Mouse (Mus musculus) midbrain, embryonic 16.5 days (tissue): Measurements from ENCODE around the gene Adad1. TPM values are rescaled to one million over a fixed set of nuclear protein-coding genes. Genes with fewer than 3 reads are reported as not detected.

ENCODE experiments used
- ATAC-seq: fragments of 200-750 bp; cut with Nextera tagmentation; 2 replicates; pipeline ENCODE4 v1.8.0; 2017; ENCODE audit warnings: moderate TSS enrichment
- H3K27ac ChIP-seq: fragments of 300-500 bp; sonication (generic); 2 replicates; pipeline ENCODE4 v1.5.1; 2014; ENCODE audit warnings: mild to moderate bottlenecking, low read length, mixed read lengths
- H3K27me3 ChIP-seq: fragments of 300-500 bp; sonication (generic); 2 replicates; pipeline ENCODE4 v1.6.1; 2014; ENCODE audit warnings: low read depth, low read length, mixed read lengths; ENCODE audit not compliant: control insufficient read depth, insufficient read depth
- H3K36me3 ChIP-seq: fragments of 300-500 bp; sonication (generic); 2 replicates; pipeline ENCODE4 v1.6.1; 2014; ENCODE audit warnings: mild to moderate bottlenecking, low read length, moderate library complexity, mixed read lengths; ENCODE audit not compliant: control insufficient read depth, insufficient read depth
- H3K4me1 ChIP-seq: fragments of 300-500 bp; sonication (generic); 2 replicates; pipeline ENCODE4 v1.6.1; 2014; ENCODE audit warnings: mild to moderate bottlenecking, low read length, mixed read lengths; ENCODE audit not compliant: control insufficient read depth, insufficient read depth
- H3K4me2 ChIP-seq: fragments of 300-500 bp; sonication (generic); 2 replicates; pipeline ENCODE4 v1.6.1; 2014; ENCODE audit warnings: mild to moderate bottlenecking, low read length, mixed read lengths
- H3K4me3 ChIP-seq: fragments of 300-500 bp; sonication (generic); 2 replicates; pipeline ENCODE4 v1.5.1; 2014; ENCODE audit warnings: low read depth, mild to moderate bottlenecking, low read length, moderate library complexity, mixed read lengths
- H3K9ac ChIP-seq: fragments of 300-500 bp; sonication (generic); 2 replicates; pipeline ENCODE4 v1.6.1; 2014; ENCODE audit warnings: low read depth, low read length, mixed read lengths
- H3K9me3 ChIP-seq: fragments of 300-500 bp; sonication (generic); replicated peaks from 2 replicates; pipeline ENCODE4 v1.6.1; 2014; ENCODE audit warnings: mild to moderate bottlenecking, low read length, mixed read lengths; ENCODE audit not compliant: control insufficient read depth, poor library complexity, severe bottlenecking
- WGBS: fragments of 180-500 bp; shearing (Covaris S2); extraction: QIAGEN DNeasy Blood & Tissue Kit; methylation state at CpG from one replicate; pipeline ENCODE4 v1.1.7; 2014; 5-methylcytosine and 5-hydroxymethylcytosine counted together
- polyA plus RNA-seq: library from polyadenylated mRNA; unstranded; fragments of >200 nt; fragmentation: Nextera tagmentation; extraction: Ambion mirVana; gene quantifications from 2 replicates; pipeline ENCODE4 v1.2.1, GENCODE M21; 2015

The Adad1 gene
- polyA plus RNA-seq, 1 experiment from 2014 or later, result 0.19 TPM

- Histone ChIP-seq H3K36me3 (no peaks in the 10 kb centered on the region), H3K27ac (no peak overlapping the region), H3K4me3 (no peak overlapping the region), H3K9ac (no peak overlapping the region), H3K4me2 (no peak overlapping the region), H3K9me3 (no peaks in the 10 kb centered on the region), H3K4me1 (no peaks in the 10 kb centered on the region), H3K27me3 (no peaks in the 10 kb centered on the region)
- ATAC-seq, result no peak
- WGBS, result 62% methylated on average over 4 of the region's 4 CpGs
Measured at GRCm38 (mm10) chr3:37128269-37128668, 64.9 kb downstream of the Adad1 start.

DNA sequence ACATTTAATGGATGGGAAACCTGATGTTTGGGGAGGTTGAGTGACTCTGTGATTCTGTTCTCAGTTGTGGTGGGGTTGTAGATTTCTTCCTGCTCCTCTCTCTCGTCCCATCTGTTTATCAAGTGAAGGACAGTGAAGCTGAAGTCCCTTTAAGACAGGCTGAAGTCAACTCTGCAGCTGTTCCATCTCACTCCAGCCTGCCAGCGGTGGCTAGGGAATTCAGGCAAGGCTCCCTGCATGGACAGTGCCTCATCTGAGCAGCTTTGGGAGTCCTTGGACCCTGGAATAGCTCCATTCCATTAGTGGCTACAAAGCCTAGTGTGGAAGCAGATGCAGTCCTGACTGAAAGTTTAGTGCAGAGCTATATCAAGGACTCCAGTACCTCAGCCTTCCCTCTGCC is 65.7 kb downstream of the Adad1 start:
- H3K27ac ChIP-seq, result no peak overlapping the region
- no peaks in the 10 kb centered on the region for H3K27me3 ChIP-seq
- H3K4me2 ChIP-seq, result no peak overlapping the region
- no peaks in the 10 kb centered on the region for H3K9me3 ChIP-seq
- 69% methylated on average over 2 of the region's 2 CpGs for WGBS
- H3K36me3 ChIP-seq, result no peaks in the 10 kb centered on the region
- ATAC-seq, result no peak
- no peak overlapping the region for H3K9ac ChIP-seq
- H3K4me1 ChIP-seq, result no peaks in the 10 kb centered on the region
- no peak overlapping the region for H3K4me3 ChIP-seq

DNA sequence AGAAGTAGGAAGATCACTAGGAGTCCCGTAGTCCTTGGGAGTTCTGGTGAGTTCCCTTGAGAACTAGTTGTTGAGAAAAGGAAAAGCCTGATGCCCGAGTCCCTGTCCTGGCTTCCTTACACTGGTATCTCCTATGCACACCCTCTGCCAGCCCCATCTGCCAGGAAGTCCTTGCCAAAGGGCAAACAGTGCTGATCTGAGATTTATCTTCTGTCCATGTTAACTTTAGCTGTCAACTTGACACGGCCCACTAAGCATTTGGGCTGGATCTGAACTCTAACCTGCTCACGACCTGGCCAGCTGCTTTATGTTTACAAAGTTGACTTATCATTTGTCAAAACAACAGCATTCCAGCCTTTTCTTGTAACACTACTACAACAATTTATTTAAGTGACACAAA is 73.9 kb downstream of the Adad1 start:
- ATAC-seq, result no peak
- no peak overlapping the region for H3K9ac ChIP-seq
- 78% methylated on average over 4 of the region's 4 CpGs for WGBS

GRCm38 (mm10) chr3:37139192-37139591 is 75.9 kb downstream of the Adad1 start:
- WGBS, result 79% methylated on average over 3 of the region's 3 CpGs
- no peak overlapping the region for H3K9ac ChIP-seq
- no peak overlapping the region for H3K27ac ChIP-seq
- H3K36me3 ChIP-seq, result no peaks in the 10 kb centered on the region
- no peaks in the 10 kb centered on the region for H3K4me1 ChIP-seq
- no peak for ATAC-seq
- H3K4me2 ChIP-seq, result no peak overlapping the region
- no peak overlapping the region for H3K4me3 ChIP-seq
- no peaks in the 10 kb centered on the region for H3K27me3 ChIP-seq
- H3K9me3 ChIP-seq, result no peaks in the 10 kb centered on the region

More for the DNA sequence above, 73.9 kb downstream of the Adad1 start:
- Histone ChIP-seq H3K36me3 (no peaks in the 10 kb centered on the region), H3K27me3 (no peaks in the 10 kb centered on the region), H3K27ac (no peak overlapping the region), H3K4me1 (no peaks in the 10 kb centered on the region), H3K9me3 (no peaks in the 10 kb centered on the region), H3K4me2 (no peak overlapping the region), H3K4me3 (no peak overlapping the region)

DNA sequence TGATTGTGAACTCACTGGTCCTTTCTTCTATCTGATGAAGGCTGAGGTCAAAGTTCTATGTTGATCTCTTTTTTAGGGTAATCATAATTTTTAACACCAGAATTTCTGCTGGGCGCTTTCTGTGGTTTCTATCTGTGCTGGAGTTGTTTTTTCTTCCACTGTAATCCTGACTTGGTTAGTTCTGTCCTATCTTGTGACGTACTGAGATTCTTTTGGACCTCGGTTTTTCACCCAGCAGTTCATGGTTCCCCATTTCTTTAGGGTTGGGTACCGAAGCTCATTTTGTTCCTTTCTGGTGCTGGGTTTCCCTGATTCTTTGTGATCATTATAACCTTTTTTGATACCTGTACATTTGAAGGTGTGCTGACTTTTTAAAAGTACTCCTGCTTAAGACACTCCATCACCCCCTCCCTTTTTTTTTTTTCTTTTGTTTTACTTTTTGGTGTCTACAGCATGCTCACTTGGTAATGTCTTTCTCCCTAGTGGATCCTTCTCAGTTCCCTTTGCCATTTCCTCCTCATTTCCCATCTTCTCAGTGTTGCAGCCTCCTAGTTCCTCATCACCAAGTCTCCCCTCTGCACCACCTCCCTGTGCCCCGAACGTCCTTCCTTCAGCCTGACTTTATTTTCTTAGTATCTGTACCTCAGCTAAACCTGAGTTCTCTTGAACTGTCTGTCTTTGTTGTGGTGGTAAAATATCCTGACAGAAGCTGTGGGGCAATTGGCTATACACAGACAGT is 77.0 kb downstream of the Adad1 start:
- ATAC-seq, result no peak

GRCm38 (mm10) chr3:37141827-37142226 is 78.5 kb downstream of the Adad1 start:
- no peaks in the 10 kb centered on the region for H3K4me1 ChIP-seq
- WGBS, result 93% methylated on average over 2 of the region's 2 CpGs
- H3K27ac ChIP-seq, result no peak overlapping the region
- no peak overlapping the region for H3K4me3 ChIP-seq
- H3K9me3 ChIP-seq, result no peaks in the 10 kb centered on the region
- H3K36me3 ChIP-seq, result no peaks in the 10 kb centered on the region
- no peak overlapping the region for H3K9ac ChIP-seq
- no peaks in the 10 kb centered on the region for H3K27me3 ChIP-seq
- H3K4me2 ChIP-seq, result no peak overlapping the region
- no peak for ATAC-seq

More for the DNA sequence above, 77.0 kb downstream of the Adad1 start:
- no peaks in the 10 kb centered on the region for H3K4me1 ChIP-seq
- no peaks in the 10 kb centered on the region for H3K27me3 ChIP-seq
- H3K4me2 ChIP-seq, result no peak overlapping the region
- H3K9me3 ChIP-seq, result no peaks in the 10 kb centered on the region
- no peak overlapping the region for H3K9ac ChIP-seq
- WGBS, result 91% methylated on average over 6 of the region's 6 CpGs
- no peak overlapping the region for H3K27ac ChIP-seq
- H3K36me3 ChIP-seq, result no peaks in the 10 kb centered on the region
- no peak overlapping the region for H3K4me3 ChIP-seq

- Histone ChIP-seq H3K9me3 (no peaks in the 10 kb centered on the region), H3K4me3 (no peak overlapping the region), H3K27ac (no peak overlapping the region), H3K4me1 (no peaks in the 10 kb centered on the region), H3K4me2 (no peak overlapping the region), H3K27me3 (no peaks in the 10 kb centered on the region), H3K9ac (no peak overlapping the region), H3K36me3 (no peaks in the 10 kb centered on the region)
- ATAC-seq, result no peak
- 71% methylated on average over 1 of the region's 1 CpGs for WGBS
Measured at GRCm38 (mm10) chr3:37144979-37145378, 81.7 kb downstream of the Adad1 start.

DNA sequence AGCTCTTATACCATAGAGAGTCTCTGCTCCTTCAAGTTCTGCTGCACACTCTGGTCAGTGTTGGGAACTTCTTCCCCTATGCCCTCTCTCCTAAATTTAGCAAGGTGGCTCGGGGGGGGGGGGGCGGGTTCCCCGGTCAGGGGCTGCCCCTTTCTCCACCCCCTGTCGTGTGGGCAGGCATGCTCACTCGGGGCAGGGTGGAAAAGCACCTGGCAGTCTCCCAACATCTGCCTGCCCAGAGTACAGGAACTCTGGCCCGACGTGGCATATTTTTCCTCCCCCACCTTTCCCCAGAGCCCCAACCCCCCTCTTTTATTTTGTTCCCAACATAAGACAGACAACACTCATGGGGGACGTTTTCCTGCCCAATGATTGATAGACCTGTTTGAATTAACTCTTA is 83.1 kb downstream of the Adad1 start:
- Histone ChIP-seq H3K4me2 (no peak overlapping the region), H3K9me3 (no peaks in the 10 kb centered on the region), H3K27me3 (no peaks in the 10 kb centered on the region), H3K4me3 (no peak overlapping the region), H3K4me1 (no peaks in the 10 kb centered on the region), H3K27ac (no peak overlapping the region), H3K9ac (no peak overlapping the region), H3K36me3 (no peaks in the 10 kb centered on the region)
- ATAC-seq, result no peak
- WGBS, result 44% methylated on average over 6 of the region's 8 CpGs

- ATAC-seq, result no peak
- H3K27ac ChIP-seq, result no peak overlapping the region
- H3K4me2 ChIP-seq, result no peak overlapping the region
- H3K9me3 ChIP-seq, result no peaks in the 10 kb centered on the region
- H3K4me1 ChIP-seq, result no peaks in the 10 kb centered on the region
- H3K4me3 ChIP-seq, result no peak overlapping the region
- H3K9ac ChIP-seq, result no peak overlapping the region
- 82% methylated on average over 7 of the region's 7 CpGs for WGBS
- H3K27me3 ChIP-seq, result no peaks in the 10 kb centered on the region
- no peaks in the 10 kb centered on the region for H3K36me3 ChIP-seq
Measured at GRCm38 (mm10) chr3:37146810-37147209, 83.5 kb downstream of the Adad1 start.
